Mouse (Mus musculus) fat pad, adult 2 months (tissue): Measurements from ENCODE around the gene Gtse1.
"Not testable (repeated sequence)": the region's sequence is repeated elsewhere in the genome, so short reads cannot be mapped to it uniquely, and the experiment has no call there.

ENCODE experiments used
- DNase-seq: peaks from one replicate; pipeline ENCODE4 v3.0.0-alpha.2; 2011; ENCODE audit warnings: low read depth, low spot score; ENCODE audit errors: extremely low read depth

Gene Gtse1

DNA sequence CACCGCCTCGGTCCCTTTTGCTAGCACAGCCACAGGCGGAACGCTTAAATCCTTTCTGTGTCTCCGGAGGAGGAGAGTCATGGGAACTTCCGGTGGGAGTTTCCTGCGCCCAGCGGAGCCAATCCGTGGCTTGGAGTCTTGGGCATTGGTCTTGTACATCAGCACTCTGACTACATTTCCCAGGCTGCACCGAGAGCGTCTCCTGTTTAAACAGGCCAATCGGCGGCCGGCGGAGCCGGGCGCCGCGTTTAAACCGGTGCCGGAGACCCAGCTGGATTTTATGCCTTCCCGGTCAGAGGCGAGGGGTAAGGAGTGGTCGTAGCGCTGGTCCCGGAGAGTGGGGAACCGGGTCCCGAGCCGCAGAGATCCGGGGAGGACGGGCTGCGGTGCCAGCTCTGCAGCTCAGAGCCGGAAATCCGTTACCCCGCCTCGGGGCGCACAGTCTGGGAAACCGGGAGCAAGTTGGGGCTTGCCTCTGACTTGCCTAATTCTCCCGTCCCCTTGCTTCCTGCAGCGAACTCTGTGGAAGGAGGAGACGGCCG is at the start of gene Gtse1:
Gtse1 (plus strand) TSS at position 256 of the 542 bp plus-strand sequence.
- peak; percentile 89 for DNase-seq

DNA sequence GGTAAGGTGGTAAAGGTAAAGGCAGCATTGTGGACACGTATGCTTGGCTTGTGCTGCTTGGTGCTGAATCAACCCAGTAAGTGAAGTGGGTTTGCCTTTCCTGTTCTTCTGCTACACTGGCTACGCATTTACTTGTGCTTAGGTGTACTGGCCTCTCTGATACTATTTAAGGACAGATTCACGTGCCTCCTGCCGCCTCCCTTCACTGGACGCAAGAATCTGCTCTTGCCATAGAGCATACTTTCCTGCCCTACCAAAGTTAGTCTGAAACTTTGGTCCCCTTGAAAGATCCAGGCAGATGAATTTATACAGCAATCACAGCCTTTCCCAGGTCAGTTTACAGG is 49.1 kb upstream of the Gtse1 start:
- no peak for DNase-seq

DNA sequence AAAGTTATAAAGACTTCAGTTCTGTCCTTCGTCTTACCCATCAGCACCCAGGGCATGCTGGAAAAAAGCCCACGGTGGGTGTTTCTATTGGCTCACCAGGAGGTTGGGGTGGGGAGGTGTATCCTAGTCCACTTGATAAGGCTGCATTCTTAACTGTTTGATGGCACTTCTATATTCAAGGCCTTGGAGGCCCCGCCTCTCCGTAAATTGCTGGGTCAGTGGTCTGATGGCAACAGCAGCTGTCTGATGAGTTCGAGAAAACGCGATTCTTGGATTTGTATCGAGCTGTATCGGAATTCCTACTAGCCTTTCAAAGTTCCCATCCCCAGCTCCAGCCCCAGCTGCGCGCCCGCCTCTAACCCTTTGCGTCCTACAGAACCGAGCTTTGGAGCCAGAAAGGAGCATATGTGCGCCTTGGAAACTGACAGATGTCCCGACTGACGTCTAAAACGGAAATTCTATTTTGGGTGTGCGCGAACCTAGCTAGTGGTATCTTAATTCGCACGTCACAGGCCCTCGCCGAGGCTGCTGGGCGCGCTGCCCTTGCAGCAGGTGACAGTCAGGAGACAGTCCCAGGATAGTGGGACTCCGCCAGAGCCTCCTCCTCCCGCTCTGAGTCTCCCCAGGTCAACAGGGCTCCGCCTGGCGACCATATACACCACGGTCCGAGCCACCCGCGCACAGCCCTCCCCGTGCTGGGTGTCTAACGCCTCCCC is 48.6 kb upstream of the Gtse1 start:
- no peak for DNase-seq

DNA sequence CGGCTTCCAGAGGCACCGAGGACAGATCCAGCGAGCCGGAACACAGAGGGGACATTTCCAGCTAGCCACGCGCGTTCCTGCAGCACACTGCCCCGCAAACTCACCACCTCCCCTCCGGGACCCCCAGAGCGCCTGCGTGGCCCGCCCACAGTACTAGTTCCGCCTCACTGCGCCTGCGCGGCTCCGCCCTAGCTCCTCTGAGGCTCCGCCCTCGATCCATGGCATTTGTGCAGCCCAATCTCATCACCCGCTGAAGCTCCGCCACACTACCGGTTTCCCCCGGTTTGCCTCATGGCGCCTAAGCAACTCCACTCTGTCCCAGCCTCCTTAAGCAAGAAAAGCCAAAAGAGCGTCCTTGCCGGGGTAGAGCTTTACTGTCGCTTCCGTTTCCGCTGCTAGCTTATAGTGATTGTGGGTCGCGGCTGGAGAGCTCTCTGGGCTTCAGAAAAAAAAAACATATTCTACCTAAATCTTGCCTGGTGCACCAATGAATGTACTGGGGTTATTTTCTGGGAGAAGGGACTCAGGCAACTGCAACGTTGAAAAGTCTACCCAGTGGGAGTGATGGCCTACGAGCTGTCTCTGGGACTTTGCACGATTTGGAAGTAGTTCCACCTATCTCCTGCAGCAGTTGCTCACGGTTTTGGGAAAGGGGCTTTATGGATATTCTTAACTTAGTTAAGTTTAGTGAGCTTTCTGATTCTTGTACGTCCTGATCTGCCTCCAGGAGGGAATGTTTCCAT is 47.8 kb upstream of the Gtse1 start, which contains the start of gene Cdpf1:
Cdpf1 (minus strand) TSS at position 163 of the 743 bp plus-strand sequence.
- no peak for DNase-seq

DNA sequence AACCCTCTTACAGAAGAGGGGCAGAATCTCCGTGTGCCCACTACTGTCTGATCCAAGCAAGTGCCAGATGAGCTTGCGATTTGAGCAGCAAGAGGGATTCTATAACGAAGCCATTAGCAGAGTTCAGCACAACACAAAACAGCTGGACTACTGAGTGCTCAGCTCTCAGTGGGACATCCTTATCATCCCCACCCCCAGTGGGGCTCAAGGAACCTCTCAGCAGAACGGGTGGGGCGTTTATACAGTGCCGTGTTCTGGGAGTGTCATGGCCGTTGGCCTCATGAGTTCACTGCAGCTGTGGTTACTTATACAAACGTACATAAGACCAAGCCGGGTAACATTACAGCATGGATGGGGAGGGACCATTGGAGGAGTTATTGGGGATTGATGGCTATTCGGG is 46.1 kb upstream of the Gtse1 start:
- DNase-seq: no peak

DNA sequence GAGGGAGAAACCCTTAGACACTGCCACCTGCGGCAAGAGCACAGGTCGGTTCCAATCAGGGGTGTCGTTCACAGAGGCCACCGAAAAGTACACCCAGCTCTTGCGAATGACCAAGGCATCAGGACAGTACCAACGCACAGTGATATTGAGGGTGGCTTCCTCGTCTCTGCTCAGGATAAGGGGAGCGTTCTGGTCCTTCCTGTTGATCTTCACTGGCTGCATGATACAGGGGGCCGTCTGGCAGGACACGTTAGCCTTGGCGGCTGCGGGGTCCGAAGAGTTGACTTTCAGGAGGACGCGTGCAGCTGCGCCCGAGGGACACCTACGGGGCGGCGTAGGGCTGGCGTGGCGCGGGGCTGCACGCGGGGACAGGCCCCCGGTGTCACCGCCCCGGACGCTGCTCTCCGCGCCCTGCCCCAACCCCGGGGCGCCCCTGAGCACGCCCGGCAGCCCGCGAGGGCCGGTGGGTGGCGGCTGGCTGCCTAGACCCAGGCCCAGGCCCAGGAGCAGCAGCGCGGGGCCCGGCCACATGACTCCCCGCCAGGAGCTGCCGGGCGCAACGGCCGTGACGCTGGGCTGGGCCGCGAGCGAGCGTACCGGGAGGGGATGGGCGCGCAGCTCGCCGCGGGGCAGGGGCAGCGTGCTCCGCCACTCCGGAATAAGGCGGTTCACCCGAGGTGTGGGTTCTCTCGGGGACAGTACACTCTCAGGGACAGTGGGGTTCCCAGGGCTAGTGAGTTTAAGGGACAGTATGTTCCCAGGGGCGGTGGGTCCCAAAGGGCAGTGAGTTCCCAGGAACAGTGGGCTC is 38.1 kb upstream of the Gtse1 start, which contains the start of gene Pkdrej:
Pkdrej (minus strand) TSS at position 532 of the 808 bp plus-strand sequence.
- DNase-seq: no peak

DNA sequence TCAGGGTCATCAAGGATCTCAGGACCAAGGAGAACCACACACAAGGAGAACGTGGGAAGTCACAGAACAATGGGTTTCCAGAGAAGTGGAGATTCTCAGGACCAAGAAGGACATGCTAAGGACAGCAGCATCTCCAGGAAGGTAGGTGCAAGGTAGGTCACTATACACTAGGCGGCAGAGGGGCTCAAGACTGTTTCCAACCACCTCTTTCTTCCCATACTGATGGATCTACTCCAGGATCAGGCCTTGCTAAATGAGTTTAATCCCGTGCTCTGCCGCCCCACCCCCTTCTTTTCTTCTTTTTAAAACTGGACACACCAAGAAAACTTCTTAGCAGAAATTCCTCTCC is 37.6 kb upstream of the Gtse1 start:
- DNase-seq: no peak

DNA sequence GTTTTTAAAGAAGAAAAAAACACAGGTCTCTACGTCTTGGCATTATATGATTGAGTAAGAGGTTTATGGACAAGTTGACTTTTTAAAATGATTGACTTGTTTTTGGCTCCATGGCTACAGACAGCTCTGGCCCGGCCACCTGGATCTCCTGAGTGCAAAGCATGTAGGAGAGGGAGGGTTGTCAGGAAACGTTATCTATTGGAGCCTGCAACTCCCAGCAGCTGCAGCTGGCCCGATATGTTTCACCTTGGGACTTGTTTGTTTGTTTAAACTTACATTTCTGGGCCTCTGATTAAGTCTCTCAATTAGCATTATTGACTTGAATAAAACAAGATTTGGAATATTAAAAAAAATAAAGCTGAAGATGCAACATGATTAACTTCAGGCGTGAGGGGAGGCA is 32.9 kb upstream of the Gtse1 start:
- DNase-seq: no peak

DNA sequence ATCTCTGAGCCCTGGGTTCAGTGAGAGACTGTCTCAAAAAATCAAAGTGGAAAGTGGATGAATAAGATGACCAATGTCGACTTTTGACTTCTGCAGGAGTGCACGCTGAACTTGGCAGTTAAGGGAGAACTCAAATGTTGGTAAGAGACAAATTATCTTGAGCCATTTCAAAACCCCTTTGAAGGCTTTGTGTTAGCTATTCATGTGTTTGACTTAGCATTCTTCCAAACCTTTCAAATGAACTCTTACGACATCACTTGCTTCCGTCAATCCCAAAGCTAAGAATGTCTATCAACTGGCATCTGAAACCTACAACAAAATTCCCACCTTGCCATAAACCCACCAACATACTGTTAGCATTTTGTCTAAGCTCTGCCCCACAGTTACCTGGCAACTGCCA is 31.5 kb upstream of the Gtse1 start:
- DNase-seq: no peak

DNA sequence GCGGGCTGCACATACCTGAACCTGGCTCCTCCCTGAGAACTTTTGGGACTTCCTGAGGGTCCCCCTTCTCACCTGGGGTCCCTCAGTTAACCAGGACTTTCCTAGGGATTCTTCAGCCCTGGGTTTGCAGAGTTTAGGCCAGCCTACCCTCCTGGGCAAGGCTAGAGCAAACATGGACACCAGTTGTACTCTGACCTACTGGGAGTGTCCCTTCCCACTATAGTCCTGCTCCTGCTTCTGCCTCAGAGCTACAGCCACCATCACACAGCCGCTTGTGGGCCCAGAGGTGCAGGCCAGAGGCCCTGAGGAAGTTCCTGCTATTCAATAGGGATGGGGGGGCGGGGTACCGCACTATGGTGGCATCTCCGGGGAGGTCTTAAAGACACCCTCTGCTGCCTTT is 30.1 kb upstream of the Gtse1 start:
- DNase-seq: no peak

DNA sequence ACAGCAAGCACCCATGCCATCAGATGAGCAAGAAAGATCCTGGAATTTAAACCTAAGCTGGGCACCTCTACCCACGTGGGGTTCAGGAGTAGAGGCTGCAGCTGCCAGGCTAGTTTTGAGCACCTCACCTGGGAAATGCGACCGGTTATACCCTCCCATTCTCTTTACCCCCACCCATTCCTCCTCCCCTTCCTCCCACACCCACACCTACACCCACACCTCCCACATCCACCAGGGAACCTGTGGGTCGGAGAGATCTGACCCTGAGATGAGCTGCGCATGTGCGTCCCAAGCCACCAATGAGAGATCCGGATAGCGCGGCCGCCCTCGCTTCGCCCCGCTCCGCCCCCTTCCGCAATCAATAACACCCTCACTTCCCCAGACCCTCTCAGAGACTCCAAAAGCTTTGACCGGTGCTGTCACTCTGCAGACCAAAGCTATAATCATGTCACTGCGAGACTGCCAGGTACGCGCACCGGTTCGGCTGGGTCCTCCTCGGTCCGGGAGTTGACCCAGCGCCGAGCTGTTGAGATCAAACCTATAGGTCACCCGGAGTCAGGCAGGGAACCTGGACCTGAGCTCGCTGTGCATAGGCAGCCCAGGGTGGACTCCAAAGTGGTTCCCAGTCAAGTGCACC is 27.5 kb upstream of the Gtse1 start, which contains the start of gene Ttc38:
Ttc38 (plus strand) TSS at position 353 of the 637 bp plus-strand sequence.
- DNase-seq: no peak

DNA sequence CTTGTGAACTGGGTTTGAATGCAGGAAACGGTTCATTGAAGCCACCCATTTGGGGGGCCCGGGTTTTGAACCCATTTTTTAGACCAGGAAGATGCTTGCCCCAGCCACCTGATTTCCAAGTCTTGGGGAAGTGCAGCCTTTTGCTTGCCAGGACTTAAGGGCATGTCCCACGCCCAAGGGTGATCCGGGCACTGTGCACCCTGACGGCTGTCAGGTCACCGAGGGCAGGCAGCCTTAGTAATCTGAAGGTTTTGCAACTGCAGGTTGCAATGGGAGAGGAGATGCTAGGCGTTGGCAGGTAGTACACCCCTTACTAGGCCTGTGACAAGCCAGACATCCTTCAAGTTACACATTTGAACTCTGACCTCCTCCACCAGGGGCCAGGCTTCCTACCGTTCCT is 26.9 kb upstream of the Gtse1 start:
- DNase-seq: no peak

DNA sequence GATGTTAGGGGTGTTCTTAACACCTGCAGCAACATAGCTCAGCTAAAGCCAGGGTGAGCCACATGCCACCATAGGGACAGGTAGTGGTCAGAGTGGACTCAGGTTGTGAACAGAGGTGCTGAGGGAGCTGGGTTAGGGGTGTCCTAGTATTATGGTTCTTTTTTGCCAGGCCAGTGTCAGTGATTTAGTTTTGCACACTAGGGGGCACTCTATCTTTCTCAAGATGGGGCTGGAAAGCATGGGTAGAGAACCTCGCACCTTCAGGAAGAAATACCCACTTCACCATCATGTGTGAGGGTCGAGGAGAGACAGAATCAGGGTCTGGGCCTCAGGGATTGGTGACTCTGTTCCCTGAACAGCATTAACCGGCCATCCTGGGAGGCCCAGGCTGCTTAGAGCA is 24.2 kb upstream of the Gtse1 start:
- DNase-seq: no peak

DNA sequence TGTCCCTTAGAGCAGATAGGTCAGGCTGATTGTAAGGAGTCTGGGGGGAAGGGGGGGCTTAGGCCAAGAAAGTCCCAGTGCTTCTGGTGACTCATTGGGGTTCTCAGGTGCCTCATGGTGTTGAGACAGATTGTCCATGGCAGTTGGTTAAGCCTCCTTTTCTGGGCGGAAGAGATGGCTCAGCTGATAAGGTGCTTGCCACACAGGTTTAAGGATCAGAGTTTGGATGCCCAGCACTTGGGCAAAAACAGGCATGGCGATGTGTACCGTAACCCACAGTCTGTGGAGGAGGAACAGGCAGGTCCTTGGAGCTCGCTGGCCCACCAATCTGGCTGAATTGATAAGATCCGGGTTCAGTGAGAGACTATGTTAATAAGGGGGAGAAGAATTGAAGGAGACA is 22.7 kb upstream of the Gtse1 start:
- DNase-seq: no peak

DNA sequence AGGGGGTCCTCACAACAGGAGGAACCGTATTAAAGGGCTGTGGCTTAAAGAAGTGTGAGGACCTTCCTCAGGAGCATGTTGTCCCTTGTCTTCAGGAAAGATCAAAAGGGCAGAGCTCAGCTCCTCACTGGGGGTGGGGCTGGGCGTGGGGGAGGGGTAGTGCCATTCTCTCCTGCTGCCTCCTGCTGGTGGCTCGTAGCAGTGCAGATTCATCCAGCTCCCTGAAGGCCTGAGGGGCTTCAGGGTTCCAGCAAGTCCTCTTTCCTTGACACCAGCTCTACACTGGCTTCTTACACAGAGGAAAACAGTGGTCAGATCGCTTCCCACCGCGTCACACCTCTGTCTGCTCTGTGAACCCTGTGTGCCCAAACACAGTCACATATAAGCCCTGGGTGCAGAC is 18.6 kb upstream of the Gtse1 start:
- DNase-seq: no peak

DNA sequence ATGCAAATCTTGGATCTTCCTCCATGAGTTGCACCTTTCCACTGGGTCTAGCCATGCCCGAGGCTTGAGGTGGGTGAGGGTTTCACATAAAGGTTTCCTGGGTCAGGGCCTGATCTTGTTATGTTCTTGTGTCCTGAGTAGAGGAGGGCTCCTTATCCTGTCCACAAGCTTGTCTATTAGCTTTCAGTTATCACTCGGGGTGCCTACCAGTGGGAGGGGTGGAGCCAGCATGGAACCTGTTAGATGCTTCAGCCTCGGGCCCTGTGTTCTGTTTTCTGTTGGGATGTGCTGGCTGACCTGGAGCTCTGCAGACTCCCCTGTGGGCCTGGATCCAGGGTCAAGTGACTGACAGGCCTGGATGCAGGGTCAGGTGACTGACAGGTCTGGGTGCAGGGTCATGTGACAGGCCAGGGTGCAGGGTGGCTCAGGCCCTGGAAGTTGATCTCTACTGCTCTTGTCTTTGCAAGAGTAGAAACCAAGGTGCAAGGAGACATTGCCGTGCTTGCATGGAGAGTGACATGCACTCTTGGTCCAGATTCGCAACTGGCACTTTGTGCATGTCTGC is 17.7 kb upstream of the Gtse1 start:
- no peak for DNase-seq

DNA sequence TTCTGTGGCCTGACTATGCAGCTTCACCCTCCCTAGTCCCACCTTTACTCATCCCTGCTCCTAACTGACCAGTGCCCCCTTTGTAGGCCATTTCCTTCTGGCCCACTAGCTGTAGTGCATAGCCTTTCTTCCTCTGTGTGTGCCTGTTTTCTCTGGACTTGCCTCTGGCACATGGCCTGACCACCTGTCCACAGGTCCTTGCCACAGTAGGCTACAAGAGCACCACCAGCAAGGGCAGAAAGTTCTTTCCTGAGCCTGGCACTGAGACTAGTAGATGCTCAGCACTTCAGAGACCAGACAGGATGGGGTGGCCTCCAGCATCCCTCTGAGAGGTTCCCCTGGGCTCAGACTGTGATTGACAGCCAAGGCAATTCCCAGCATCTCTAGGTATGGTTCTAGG is 14.5 kb upstream of the Gtse1 start:
- DNase-seq: no peak

DNA sequence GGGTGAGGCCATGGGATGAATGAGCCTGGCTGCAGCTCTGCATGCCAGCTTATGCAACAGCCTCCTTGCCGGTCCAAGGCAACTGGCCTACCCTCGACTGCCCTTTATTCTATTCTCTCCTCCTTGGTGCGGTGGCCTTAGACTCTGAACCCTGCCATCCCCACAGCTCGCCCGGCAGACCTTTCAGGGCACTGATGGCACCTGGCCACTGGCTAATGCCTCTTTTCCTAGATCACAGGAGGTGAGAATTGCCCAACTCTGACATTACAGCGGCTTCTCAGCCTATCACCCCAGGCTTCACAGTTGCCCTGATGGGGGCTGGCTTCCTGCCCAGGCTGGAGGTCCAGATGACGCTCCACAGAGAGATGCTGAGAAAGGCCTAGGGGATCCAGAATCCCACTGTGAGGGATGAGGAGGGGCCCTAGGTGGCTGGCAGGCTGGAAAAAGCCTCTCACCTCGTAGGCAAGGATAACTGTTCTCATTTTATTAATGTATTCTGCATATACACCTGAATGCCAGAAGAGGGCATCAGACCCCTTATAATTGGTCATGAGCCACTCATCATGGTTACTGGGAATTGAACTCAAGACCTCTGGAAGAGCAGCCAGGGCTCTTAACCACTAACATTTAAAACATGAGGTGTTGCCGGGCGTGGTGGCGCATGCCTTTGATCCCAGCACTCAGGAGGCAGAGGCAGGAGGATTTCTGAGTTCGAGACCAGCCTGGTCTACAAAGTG is 7.7 kb upstream of the Gtse1 start:
- DNase-seq: no peak

DNA sequence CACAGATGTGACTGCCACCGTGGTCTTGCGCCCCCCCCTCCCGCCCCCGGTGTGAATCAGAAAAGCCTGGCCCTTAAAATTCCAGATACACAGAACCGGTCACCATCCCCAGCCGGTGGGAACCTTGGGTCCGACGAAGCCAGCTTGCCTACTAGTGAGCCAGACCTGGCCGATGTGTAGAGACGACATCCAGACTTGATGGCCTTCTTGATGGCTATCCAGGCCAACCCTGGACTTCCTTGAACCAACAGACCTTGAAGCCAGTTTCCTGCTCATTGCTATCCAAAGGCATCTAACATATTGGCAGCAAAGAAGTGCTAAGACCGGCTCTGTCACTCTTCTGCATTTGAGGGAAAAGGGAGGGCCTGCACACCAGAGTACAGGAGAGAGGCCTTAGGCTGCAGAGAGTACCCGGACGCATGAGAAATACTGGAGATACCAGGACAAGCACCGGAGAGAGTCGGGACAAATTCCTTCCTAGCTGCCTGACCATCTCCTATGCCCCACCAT is 510 bp upstream of the Gtse1 start:
- DNase-seq: no peak

DNA sequence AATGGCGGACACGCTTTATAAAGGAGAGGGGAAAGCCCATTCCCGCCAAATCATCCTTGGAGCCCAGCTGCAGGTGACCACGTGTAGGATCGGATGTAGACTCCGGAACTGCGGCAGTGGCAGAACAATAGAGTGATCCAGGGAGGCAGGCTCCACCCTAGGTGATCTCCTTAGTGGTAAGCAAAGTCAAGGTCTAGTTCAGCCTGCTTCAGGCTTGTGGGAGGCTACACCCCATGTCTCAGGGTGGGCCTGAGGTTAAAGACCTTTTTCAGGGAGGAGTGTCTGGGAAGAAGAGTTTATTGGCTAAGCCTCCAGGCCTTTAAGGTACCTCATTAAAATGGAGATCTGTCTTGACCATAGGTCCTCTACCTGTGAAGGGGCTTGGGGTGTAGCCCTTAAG is 6.4 kb downstream of the Gtse1 start:
- DNase-seq: not testable (repeated sequence)
